Mouse (Mus musculus) cerebellum, postnatal 10 days (tissue): ENCODE data around the gene Zfp641.

ENCODE experiments used
- DNase-seq, 2 experiments: peaks; one replicate each; pipeline ENCODE4 v3.0.0; 2021; ENCODE audit warnings: mixed read lengths in 2 of 2

Zfp641 gene

DNA sequence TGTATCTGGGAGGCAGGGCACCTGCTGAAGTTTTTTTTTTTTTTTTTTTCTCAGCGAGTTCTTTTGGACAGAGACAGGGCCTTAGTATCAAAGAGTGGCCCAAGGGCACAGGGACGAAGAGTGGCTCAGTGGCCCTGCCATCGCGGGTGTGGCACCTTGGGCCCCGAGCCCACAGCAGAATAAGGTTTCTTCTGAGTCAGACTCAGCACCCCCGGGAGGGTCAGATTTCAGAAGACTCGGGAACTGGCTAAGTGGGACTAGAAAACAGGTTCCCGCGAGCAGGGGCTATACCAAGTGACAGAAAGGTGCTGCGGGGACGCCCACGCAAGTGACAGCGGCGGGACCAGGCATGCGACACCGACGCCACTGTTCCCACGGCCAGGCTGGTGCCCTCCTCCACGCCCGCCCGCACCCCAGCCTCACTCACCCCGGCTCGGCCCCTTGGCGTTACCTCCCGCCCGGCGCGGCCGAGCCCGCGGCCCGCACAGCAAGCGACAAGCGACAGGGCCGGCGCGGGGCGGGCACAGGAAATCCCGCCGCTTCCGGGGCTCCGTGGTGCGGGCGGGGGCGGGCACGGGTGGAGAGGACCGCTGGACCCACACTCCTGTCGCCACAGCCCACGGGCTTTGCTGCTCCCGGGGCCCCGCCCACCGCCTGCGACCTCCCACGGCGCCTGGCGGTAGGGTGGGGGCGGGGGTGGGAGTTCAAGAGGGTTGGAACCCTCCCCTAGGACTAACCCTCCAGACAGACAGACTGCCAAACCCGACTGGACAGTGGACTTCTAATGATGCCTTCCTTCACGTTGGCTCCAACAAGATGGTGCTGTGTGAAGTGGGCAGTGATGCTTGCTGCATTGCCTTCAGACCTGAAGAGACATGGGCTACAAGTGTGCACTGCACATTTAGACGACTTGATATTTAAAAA lies at the start of gene Zfp641:
Gene Zfp641 (minus strand): TSS at position 534 of the 924 bp plus-strand sequence.
- DNase-seq, result peak; percentile 74 to 77

DNA sequence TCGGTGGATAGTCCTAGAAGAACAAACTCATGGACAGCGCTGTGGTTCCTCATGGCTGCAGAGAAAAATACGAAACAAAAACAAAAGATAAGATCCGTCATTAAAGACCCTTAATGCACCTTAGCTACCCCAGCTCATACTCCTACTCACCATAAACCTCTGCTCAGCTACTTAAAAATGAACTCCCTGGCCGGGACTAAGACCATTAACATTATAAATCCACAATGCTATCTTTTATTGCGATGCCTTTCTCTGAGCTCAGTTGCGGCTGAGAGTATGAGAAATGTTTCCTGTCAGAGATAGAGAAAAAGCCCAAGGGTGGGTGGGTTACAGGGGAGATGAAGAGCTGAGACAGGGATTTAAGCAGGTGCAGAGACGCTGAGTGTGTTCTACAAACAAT lies 44.9 kb upstream of the Zfp641 start, which contains the start of gene Olfr284:
Gene Olfr284 (minus strand): TSS at position 101 of the 400 bp plus-strand sequence.
- no peak for DNase-seq

DNA sequence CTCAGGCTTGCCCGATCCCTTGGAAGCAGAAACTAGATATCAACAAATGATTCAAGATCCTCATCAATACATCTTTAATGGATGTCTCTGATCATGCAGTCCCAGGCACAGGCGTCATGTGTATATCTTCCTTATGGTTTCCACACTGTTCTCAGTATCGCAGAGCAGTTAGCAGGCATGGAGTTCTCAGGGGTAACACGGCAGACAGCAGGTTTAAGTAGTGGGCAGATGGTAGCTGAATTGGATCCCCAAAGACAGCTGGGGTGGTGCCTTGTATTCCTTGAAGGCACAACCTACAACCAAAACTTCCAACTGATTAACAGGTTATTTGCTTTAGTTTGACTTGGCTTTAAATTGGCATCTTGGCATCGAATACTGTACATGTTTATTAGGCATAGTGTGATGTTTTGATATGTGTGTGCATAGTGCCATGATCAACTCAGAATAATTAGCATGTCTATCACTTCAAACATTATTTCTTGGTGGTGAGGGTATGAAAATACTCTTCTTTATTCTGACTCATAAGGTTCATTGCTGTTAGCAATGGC lies 21.3 kb upstream of the Zfp641 start, which contains the start of gene Olfr285:
Gene Olfr285 (minus strand): TSS at position 177 of the 548 bp plus-strand sequence.
- no peak for DNase-seq

- no peak for DNase-seq
These were observed 19.7 kb upstream of the Zfp641 start for GRCm38 (mm10) chr15:98315703-98316102.

- no peak for DNase-seq
These were observed 2.3 kb downstream of the Zfp641 start for GRCm38 (mm10) chr15:98293651-98294050.

DNA sequence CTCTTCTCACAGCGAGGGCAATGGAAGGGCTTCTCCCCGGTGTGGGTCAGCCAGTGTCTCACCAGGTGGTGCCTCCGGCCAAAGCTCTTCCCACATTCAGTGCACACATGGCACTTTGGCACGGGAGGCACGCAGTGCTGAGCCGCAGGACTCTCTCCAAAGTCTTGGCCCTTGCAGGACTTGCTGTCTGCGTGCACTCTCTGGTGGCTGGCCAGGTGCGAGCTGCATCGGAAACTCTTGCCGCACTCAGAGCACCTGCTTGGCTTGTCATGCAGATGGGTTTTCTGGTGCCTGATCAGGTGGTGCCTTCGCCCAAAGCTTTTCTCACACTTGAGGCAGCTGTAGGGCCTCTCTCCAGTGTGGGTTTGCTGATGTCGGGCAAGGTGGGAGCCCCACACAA lies 7.4 kb downstream of the Zfp641 start:
- peak; percentile 25 to 33 for DNase-seq

GRCm38 (mm10) chr15:98286418-98286817 lies 9.5 kb downstream of the Zfp641 start:
- no peak for DNase-seq

DNA sequence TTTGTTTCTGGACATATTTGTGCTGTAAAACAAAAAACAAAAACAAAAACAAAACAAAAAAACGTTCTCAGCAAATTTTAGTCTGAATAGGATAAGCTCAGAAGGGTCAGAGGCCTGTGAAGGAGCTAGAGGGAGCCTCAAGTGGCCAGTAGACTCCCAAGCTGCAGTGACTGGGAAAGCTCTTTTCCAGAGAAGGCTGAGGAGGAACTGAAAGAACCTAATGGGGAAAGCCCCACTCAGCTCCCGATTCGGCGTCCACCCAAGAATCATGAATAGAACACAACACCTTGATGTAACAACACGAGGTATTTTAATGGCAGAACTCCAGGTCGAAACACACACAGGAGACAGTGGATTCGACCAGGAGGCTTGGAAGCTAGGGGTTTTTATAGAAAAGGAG lies 38.2 kb downstream of the Zfp641 start:
- DNase-seq, result no peak

DNA sequence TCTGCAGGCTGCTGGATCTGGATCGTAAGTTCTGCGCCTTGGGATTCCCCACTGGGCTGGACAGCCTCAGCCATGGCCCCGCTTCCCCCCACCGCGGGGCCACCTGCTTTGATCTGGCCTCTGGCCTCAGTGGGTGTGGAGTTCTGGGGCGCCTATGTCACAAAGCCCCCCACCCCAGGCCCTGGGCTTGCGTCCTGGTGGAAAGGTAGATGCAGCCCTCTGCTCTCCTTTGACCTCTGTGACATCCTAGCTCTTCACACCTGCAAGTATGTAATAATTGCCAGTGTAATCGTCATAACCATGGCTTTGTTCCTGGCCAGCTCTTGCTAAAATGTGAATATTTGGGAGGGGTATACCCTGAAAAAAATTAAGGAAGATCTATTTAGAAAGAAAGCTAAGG lies 38.8 kb downstream of the Zfp641 start, which contains the start of gene H1fnt:
Gene H1fnt (minus strand): TSS at position 101 of the 400 bp plus-strand sequence.
- peak in 1 of 2 experiments; percentile 21 for DNase-seq

DNA sequence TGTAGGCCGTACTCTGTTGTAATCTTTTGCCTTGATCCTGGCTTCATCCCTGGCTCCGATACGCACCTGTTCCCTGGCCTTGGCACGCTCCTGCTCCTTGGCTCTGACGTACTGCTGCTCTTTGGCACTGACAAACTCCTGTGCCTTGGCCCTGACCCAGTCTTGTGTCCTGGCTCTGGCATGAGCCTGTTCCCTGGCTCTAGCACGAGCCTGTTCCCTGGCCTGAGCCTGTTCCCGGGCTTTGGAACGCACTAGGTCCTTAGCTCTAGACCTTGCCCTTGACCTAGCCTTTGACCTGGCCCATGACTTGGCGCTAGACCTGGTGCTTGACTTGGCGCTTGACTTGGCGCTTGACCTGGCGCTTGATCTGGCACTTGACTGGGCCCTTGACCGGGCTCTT lies 39.7 kb downstream of the Zfp641 start:
- DNase-seq, result peak; percentile 78 to 87
